Mouse (Mus musculus): Measurements from ENCODE around the gene Aqp7. TPM values are rescaled to one million over a fixed set of nuclear protein-coding genes. Genes with fewer than 3 reads are reported as not detected.

Aqp7 gene
- polyA plus RNA-seq, 1 experiment from 2014 or later: not detected

- WGBS: 89% methylated on average over 6 of the region's 6 CpGs
- Histone ChIP-seq H3K27me3 (ENCODE audit: control insufficient read depth, insufficient read depth, low read length) (no peaks in the 10 kb centered on the region), H3K9ac (no peak overlapping the region), H3K4me2 (replicated peaks) (no peak overlapping the region), H3K9me3 (ENCODE audit: control insufficient read depth, low read length) (no peaks in the 10 kb centered on the region), H3K36me3 (replicated peaks; ENCODE audit: control insufficient read depth, insufficient read depth) (peaks cover 100% of the 10 kb centered on the region), H3K4me1 (replicated peaks; ENCODE audit: control insufficient read depth, insufficient read depth, low read length) (no peaks in the 10 kb centered on the region), H3K27ac (no peak overlapping the region), H3K4me3 (replicated peaks; ENCODE audit: low read length) (no peak overlapping the region)
- ATAC-seq (ENCODE audit: low FRiP score) (no peak), DNase-seq (ENCODE audit: low spot score) (no peak)
Measured at GRCm38 (mm10) chr4:40989633-40990032, 58.3 kb downstream of the Aqp7 start.

- DNase-seq (ENCODE audit: low spot score): no peak
- no peak overlapping the region for H3K4me2 ChIP-seq (replicated peaks)
- H3K9me3 ChIP-seq (ENCODE audit: control insufficient read depth, low read length): no peaks in the 10 kb centered on the region
- H3K4me3 ChIP-seq (replicated peaks; ENCODE audit: low read length): no peak overlapping the region
- WGBS: 87% methylated on average over 1 of the region's 1 CpGs
- H3K4me1 ChIP-seq (replicated peaks; ENCODE audit: control insufficient read depth, insufficient read depth, low read length): no peaks in the 10 kb centered on the region
- H3K27me3 ChIP-seq (ENCODE audit: control insufficient read depth, insufficient read depth, low read length): no peaks in the 10 kb centered on the region
- no peak for ATAC-seq (ENCODE audit: low FRiP score)
- no peak overlapping the region for H3K27ac ChIP-seq
- peaks cover 93% of the 10 kb centered on the region for H3K36me3 ChIP-seq (replicated peaks; ENCODE audit: control insufficient read depth, insufficient read depth)
- H3K9ac ChIP-seq: no peak overlapping the region
Measured at GRCm38 (mm10) chr4:40983686-40984085, 64.3 kb downstream of the Aqp7 start.

Small RNAs within 50 kb of the gene (microRNA-seq; reads per million reads assigned to microRNA genes)
- 1.9 reads per million, percentile 6 among the genes with 10 or more reads in this experiment for gene Mir3094

Other genes with a start within 250 kb of the Aqp7 start
- 8.2 and 9.1 TPM in 2 replicates for gene B4galt1, start 194.1 kb downstream of the Aqp7 start, polyA plus RNA-seq (2014; fragmentation: Nextera tagmentation; extraction: Ambion mirVana)
- not detected in 2 replicates for gene Spink4, start 128.1 kb downstream of the Aqp7 start, polyA plus RNA-seq (2014; fragmentation: Nextera tagmentation; extraction: Ambion mirVana)
- gene Bag1, start 99.8 kb downstream of the Aqp7 start, polyA plus RNA-seq (2014; fragmentation: Nextera tagmentation; extraction: Ambion mirVana): 207 and 215 TPM in 2 replicates
- 147 and 156 TPM in 2 replicates for gene Chmp5, start 99.7 kb downstream of the Aqp7 start, polyA plus RNA-seq (2014; fragmentation: Nextera tagmentation; extraction: Ambion mirVana)
- 99.1 and 99.7 TPM in 2 replicates for gene Nfx1, start 77.2 kb downstream of the Aqp7 start, polyA plus RNA-seq (2014; fragmentation: Nextera tagmentation; extraction: Ambion mirVana)
- 0.17 TPM in 1 of 2 replicates, not detected in the other for gene Aqp3, start 50.0 kb upstream of the Aqp7 start, polyA plus RNA-seq (2014; fragmentation: Nextera tagmentation; extraction: Ambion mirVana)
- gene Nol6, start 76.3 kb upstream of the Aqp7 start, polyA plus RNA-seq (2014; fragmentation: Nextera tagmentation; extraction: Ambion mirVana): 38.4 and 41.5 TPM in 2 replicates
- 68.5 and 68.7 TPM in 2 replicates for gene Ube2r2, start 87.6 kb upstream of the Aqp7 start, polyA plus RNA-seq (2014; fragmentation: Nextera tagmentation; extraction: Ambion mirVana)
- 49.7 and 50.2 TPM in 2 replicates for gene Ubap2, start 227.0 kb upstream of the Aqp7 start, polyA plus RNA-seq (2014; fragmentation: Nextera tagmentation; extraction: Ambion mirVana)